Mouse (Mus musculus) C2C12 (cell line): ENCODE measurements at regions not wholly inside any gene's neighbourhood (a gene's known extent, or its start where the extent isn't known, plus 50 kb on each side); places are given as distances from the start of the nearest gene placed in this dataset.

Source experiments
- H3K27me3 ChIP-seq: one replicate; pipeline ENCODE4 v1.6.1; 2011; ENCODE audit not compliant: control insufficient read depth, insufficient read depth, insufficient read length
- H3K36me3 ChIP-seq: one replicate; pipeline ENCODE4 v1.6.1; 2011; ENCODE audit not compliant: control insufficient read depth, insufficient read depth
- H3K4me3 ChIP-seq: one replicate; pipeline ENCODE4 v1.5.1; 2011; ENCODE audit warnings: mild to moderate bottlenecking, control low read depth; ENCODE audit not compliant: poor library complexity, insufficient read depth, severe bottlenecking
- H3K79me2 ChIP-seq: one replicate; pipeline ENCODE4 v1.6.1; 2011; ENCODE audit not compliant: control insufficient read depth, insufficient read depth
- H3K79me3 ChIP-seq: one replicate; pipeline ENCODE4 v1.6.1; 2011; ENCODE audit warnings: low read depth, control low read depth
- H3ac ChIP-seq: one replicate; pipeline ENCODE3; 2011; ENCODE audit warnings: low read depth; ENCODE audit not compliant: control insufficient read depth, insufficient read length
- CEBPB ChIP-seq: IDR thresholded peaks from one replicate; pipeline ENCODE4 v1.6.1; 2011; ENCODE audit warnings: low read depth, mild to moderate bottlenecking, control low read depth, moderate library complexity
- CTCF ChIP-seq: IDR thresholded peaks from one replicate; pipeline ENCODE4 v1.5.1; 2011; ENCODE audit not compliant: control insufficient read depth, insufficient read depth, insufficient read length
- FOSL1 ChIP-seq: IDR thresholded peaks from one replicate; pipeline ENCODE4 v1.8.0; 2011; ENCODE audit warnings: mild to moderate bottlenecking, low read length; ENCODE audit not compliant: poor library complexity, insufficient read depth, severe bottlenecking
- MAX ChIP-seq: IDR thresholded peaks from one replicate; pipeline ENCODE4 v1.6.1; 2011; ENCODE audit warnings: mild to moderate bottlenecking, control low read depth
- MYOD1 ChIP-seq: IDR thresholded peaks from one replicate; pipeline ENCODE4 v1.6.1; 2011; ENCODE audit warnings: low read depth; ENCODE audit not compliant: control insufficient read depth, insufficient read length
- MYOG ChIP-seq: IDR thresholded peaks from one replicate; pipeline ENCODE4 v1.6.1; 2011; ENCODE audit not compliant: control insufficient read depth, insufficient read length; ENCODE audit errors: extremely low read depth
- USF1 ChIP-seq: IDR thresholded peaks from one replicate; pipeline ENCODE4 v1.6.1; 2011; ENCODE audit warnings: low read depth, mild to moderate bottlenecking, control low read depth, moderate library complexity

- H3ac ChIP-seq: no peak overlapping the region
- TF ChIP-seq MYOG (no peak), FOSL1 (no peak), CTCF (no peak), MYOD1 (no peak), MAX (no peak), USF1 (no peak), CEBPB (no peak)
- H3K27me3 ChIP-seq: no peaks in the 10 kb centered on the region
- no peaks in the 10 kb centered on the region for H3K36me3 ChIP-seq
- no peak overlapping the region for H3K4me3 ChIP-seq
- no peaks in the 10 kb centered on the region for H3K79me2 ChIP-seq
- no peaks in the 10 kb centered on the region for H3K79me3 ChIP-seq
Observed at GRCm38 (mm10) chr13:60237091-60237490, 59.9 kb upstream of the Gas1 start.

GRCm38 (mm10) chr13:60242447-60243109 is 65.4 kb upstream of the Gas1 start:
- no peaks in the 10 kb centered on the region for H3K36me3 ChIP-seq
- H3K79me2 ChIP-seq: no peaks in the 10 kb centered on the region
- H3K27me3 ChIP-seq: no peaks in the 10 kb centered on the region
- TF ChIP-seq MYOG: no peak
- TF ChIP-seq USF1: no peak
- TF ChIP-seq MAX: no peak
- TF ChIP-seq CTCF: no peak
- no peak for TF ChIP-seq CEBPB
- TF ChIP-seq FOSL1: no peak
- TF ChIP-seq MYOD1: no peak
- no peak overlapping the region for H3K4me3 ChIP-seq
- no peaks in the 10 kb centered on the region for H3K79me3 ChIP-seq
- H3ac ChIP-seq: no peak overlapping the region

- no peaks in the 10 kb centered on the region for H3K79me3 ChIP-seq
- H3ac ChIP-seq: no peak overlapping the region
- H3K27me3 ChIP-seq: no peaks in the 10 kb centered on the region
- TF ChIP-seq USF1: no peak
- no peak for TF ChIP-seq FOSL1
- no peak for TF ChIP-seq MAX
- no peak for TF ChIP-seq MYOD1
- no peak for TF ChIP-seq MYOG
- TF ChIP-seq CTCF: no peak
- no peak for TF ChIP-seq CEBPB
- no peak overlapping the region for H3K4me3 ChIP-seq
- no peaks in the 10 kb centered on the region for H3K36me3 ChIP-seq
- H3K79me2 ChIP-seq: no peaks in the 10 kb centered on the region
Observed at GRCm38 (mm10) chr13:60243110-60243481, 65.9 kb upstream of the Gas1 start.

- Histone ChIP-seq H3K27me3 (no peaks in the 10 kb centered on the region), H3K36me3 (no peaks in the 10 kb centered on the region), H3K79me3 (no peaks in the 10 kb centered on the region), H3K4me3 (no peak overlapping the region), H3ac (no peak overlapping the region), H3K79me2 (no peaks in the 10 kb centered on the region)
- TF ChIP-seq USF1: no peak
Observed at GRCm38 (mm10) chr13:60255162-60255561, 78.0 kb upstream of the Gas1 start.

GRCm38 (mm10) chr13:60255715-60256114 is 78.5 kb upstream of the Gas1 start:
- no peak for TF ChIP-seq CTCF
- TF ChIP-seq CEBPB: no peak
- no peak for TF ChIP-seq MYOG
- no peak for TF ChIP-seq USF1
- no peak for TF ChIP-seq MYOD1
- no peak for TF ChIP-seq FOSL1
- no peak for TF ChIP-seq MAX
- H3K79me2 ChIP-seq: no peaks in the 10 kb centered on the region
- no peak overlapping the region for H3ac ChIP-seq
- no peaks in the 10 kb centered on the region for H3K79me3 ChIP-seq
- H3K4me3 ChIP-seq: no peak overlapping the region
- H3K36me3 ChIP-seq: no peaks in the 10 kb centered on the region
- no peaks in the 10 kb centered on the region for H3K27me3 ChIP-seq

- Histone ChIP-seq H3K36me3 (no peaks in the 10 kb centered on the region), H3K4me3 (no peak overlapping the region), H3K79me2 (no peaks in the 10 kb centered on the region), H3K27me3 (no peaks in the 10 kb centered on the region), H3ac (no peak overlapping the region), H3K79me3 (no peaks in the 10 kb centered on the region)
- TF ChIP-seq MYOG (no peak), CEBPB (no peak), CTCF (no peak), MAX (no peak), FOSL1 (no peak), USF1 (no peak), MYOD1 (no peak)
Observed at GRCm38 (mm10) chr13:60256997-60257396, 79.8 kb upstream of the Gas1 start.
